Mouse (Mus musculus): Measurements from ENCODE around the gene Apool.

Apool gene

DNA sequence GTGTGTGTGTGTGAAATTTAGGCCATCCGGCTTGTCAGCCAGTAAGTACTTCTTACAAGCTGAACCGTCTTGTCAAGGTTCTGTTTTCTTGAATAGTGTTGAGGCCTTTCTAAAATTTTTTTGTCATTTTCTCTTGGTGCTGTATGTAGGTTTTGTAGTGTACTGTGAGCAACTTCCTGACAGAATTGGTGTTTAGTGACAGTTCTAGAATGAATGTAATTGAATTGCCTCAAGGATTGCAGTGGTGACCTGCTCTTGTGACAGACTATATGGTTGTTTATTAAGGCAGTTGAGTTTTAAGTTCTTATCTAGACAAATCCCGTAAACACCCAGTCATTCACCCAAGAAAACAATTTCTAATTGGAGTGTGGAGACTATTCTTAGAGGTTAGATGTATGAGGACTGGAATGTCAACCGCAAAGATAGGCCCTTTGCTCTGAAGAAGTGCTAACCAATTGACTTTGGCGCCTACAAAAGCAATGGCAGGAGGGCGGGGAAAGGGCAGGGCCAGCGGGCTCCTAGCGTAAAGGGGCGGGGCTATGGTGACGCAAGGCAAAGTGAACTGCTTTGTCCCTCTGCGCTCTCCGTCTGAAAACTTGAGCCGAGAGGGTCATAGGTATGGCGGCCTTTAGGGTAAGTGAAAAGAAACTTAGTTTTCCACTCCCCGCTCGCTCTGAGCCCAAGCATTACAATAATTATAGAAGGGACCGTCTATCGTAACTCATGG is at the start of gene Apool:
Gene Apool, plus strand, starts transcription at position 531 of the 727 bp plus-strand sequence.
- peak; percentile 88 to 90 for DNase-seq

DNA sequence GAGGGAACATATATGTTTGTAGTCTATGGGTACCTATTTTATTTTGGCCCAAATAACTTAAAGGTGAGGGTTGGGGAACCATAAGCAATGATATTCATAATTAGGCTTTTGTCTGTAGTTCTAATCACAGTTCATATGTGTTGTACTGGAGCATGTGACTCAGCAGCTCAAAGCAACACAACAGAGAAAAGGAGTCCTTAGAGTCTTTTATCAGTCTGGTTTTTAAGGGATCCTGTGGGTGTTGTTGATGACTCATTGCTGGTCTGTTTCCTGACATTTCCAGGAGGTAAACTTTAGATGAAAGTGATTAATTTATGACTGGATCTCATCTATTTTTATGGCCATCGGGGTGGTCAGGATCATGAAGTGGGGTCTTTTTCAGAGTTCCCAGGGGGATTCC is 37.6 kb upstream of the Apool start:
- DNase-seq: no peak

DNA sequence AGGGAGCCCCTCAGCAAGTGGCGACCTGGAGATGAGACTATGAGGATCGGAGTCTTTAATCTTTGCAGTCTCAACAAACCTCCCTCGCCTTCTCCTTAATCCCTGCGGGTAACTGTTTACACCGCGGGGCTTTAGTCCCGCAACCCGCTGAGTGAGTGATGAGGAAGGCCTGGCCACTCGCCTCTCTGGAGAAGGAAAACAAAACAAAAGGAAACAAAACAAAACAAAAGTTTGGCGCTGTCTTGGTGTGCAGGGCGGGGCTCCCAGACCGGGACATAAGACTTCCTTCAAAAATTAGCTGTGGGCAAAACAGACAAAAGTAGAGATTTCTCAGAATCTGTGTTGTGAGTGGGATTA is 375 bp downstream of the Apool start:
- DNase-seq: no peak

DNA sequence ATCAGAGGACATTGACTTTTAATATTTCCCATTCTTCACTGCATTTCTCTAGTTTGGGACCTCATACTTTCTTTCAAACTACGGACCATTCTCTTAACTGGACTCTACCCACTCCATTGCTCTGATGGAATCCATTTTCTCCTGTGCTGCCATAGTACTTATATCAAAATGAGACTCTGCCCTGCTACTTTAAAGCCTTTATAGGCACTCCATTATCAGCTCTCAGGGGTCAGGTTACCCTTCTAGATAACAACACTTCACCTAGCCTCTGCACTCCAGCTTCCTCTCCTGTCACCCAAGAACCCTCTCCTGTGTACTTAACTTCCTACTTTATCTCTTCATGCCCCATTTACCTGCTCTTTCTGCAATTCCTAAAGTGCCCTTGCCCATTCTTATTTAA is 960 bp downstream of the Apool start:
- DNase-seq: no peak

DNA sequence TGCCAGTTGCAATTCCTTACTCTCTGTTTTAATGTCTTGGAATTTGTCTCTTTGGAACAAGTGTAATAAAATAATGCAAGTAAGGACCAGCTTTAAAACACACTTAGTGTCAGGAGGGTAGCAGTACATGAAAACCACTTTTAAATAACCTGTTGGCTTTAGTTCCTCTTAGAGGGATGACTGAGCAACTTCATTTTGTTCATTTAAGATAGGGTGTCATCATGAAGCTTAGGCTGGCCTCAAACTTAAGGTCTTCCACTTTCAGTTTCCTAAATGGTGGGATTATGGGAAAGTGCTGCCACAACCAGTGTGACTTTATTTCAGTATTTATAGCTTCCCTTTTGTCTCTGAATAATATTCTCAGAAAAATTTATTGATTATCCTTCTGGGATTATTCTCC is 9.1 kb downstream of the Apool start:
- no peak for DNase-seq

DNA sequence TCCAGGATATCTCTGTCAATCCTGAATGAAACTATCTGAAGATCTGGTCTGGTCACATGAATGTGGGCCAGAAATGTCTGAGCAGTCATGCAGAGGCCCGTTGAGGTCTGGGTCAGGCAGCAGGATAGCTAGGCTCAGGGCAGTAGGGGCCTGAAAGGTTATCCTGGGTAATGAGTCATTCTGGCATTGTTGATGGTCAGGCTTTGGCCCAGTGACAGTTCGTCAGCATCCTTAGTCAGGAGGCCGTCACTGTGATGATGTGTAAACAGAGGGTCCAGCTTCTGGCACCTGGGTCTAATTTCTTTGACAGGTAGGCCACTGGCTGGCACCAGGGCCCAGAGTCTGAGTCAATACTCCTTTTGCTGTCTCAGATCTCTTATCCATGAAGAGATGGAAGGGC is 28.4 kb downstream of the Apool start:
- DNase-seq: no peak

DNA sequence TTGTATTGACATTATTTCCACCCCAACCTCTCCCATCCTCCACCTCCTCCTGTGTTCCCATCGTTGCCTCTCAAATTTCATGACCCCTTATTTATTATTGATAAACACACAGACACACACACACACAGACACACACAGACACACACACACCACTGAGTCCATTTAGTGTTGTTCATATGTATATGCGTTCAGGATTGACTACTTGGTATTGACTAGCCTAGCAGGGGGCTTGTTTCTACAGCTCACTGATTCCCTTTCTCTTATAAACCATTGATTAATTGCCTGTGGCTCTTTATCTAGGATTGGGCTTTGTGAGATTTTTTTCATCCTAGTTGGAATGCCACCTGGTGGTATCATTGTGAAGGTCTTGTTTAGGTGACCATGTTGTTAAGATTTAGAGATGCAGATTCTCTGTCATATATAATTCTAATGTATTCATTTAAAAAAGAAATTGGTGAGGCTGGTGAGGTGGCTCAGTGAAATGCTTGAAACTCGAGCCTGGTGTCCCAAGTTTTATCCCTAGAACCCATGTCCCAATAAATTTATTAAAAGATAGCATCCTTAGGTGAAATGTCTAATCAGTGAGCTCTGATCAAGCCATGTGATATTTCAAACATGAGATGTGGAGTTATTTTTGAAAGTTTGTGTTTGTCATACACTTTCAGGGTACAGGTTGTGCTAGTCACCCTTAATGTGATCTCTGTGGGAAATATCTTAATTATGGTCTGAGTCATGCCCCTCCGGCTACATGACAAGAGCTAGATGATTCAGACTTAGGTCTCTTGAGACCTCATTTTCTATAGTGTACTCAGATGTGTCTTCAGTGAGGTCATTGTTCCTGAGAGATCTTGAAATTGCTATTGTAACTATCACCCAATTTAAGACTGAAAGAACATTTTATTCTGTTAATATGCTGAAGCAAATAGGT is 36.6 kb downstream of the Apool start:
- no peak for DNase-seq

DNA sequence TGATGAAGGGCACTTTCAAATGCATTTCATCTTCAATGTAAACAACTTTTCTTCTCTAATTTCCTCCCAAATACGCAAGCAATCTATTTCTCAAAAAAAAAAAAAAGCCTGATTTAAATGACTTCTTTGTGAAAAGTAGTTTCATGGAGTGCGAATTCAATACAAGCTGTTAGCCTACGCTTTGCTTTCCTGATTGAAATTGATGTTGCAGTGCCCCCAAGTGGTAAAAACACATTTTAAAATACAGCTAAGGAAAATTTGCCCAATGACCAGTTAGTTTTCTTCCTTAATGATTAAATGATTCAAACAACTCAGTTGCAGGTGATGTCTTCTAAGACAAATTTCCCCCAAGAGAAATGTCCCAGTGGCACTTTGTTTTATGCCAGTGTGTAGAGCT is 37.3 kb downstream of the Apool start:
- peak; percentile 35 to 50 for DNase-seq

DNA sequence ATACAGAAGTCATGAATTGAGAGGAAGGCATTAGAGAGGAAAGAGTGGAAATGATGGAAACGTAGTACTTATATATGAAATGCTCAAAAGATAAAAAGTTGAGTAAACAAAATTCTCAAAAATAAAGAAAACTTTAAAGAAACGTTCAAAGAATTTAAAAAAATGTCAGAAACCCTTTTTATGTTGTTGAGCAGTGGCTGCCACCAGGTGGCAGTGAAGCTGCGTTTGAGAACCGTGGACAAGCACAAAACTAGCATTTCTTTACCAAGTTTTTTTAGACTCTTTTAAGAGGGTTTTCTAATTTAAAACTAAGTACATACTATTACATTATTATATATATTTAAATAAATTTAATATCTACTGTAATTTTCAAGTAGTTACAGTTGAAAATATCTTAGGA is 57.3 kb downstream of the Apool start:
- peak in 1 of 2 experiments; percentile 5 for DNase-seq

DNA sequence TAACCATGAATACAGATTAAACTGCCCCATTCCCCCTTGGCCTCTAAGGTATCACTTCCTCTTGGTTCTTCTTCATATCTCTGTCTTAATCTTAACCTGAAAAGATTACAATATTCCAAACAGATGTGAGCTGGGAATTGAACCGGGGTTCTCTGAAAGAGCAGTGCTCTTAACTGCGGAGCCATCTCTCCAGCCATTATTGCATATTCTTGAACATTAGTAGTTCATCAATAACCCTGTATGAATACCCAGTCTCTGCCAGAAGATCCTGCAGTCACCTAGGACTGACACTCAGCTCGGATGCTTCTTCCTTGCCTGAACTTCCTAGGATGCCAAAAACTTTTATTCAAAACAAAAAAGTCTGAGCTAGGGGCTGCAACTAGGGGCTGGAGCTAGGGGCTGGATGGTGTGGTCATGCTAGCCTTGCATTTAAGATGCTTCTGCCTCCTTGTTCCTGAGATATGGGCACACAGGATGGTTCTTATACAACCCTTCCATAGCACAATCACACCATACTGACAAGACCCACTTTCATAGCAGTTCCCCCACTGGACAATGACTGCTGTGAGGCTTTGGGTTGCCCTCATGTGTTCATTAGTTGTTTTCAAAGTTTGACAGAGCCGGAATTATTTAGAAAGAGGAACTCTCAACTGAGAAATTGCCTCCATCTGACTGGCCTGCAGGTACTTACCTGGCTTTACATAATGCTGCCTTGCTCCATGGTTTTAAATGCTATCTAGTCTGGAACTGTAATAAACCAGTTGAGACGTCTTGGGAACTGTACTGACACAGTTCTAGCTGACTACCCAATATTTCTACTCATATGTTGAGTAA is 59.7 kb downstream of the Apool start:
- peak; percentile 4 to 6 for DNase-seq

DNA sequence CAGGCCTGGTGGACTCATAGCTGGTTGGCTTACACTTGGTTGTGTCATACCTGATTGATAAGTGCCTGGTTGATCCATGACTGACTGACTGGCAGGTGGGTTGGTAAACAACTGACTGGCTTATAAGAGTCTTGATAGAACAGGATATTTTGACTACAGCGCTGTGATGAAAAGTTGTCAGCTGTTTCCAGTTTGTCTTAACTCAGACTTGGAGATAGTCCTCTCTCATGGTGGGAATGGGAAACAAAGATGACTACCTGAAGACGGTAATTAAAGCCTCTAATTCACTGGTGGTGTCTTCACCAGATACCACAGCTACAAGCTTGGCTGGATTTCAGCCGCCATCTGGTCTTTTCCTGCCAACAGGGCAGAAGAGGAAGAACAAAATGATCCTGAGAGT is 95.5 kb downstream of the Apool start, which contains the start of gene Satl1:
Gene Satl1, minus strand, starts transcription at position 101 of the 400 bp plus-strand sequence.
- no peak for DNase-seq

DNA sequence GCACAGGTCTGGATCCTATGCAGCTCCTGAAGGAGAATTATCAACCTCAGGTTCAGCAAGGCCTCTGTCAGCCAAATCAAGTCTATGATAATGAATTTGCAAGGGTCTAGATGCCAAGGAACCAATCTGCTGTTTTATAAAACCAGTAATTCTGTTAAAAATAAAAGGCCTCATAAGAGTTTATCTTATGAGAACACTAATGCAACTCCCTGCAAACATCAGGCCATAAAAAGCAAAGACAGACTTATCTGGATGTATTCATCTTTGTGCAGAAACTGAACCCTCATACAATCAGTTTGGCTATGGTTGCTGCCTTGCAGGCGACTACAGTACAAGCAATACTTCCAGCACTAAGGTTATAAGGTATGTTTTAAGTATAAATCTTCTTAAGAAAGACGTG is 101.2 kb downstream of the Apool start:
- no peak for DNase-seq
